Mouse (Mus musculus): Measurements from ENCODE around the gene Krt8. TPM values are rescaled to one million over a fixed set of nuclear protein-coding genes. Genes with fewer than 3 reads are reported as not detected.

The Krt8 gene
- polyA plus RNA-seq, 1 experiment from 2014 or later, result not detected

- Histone ChIP-seq H3K27ac (peak overlapping the region; percentile 12), H3K79me2 (ENCODE audit: inconsistent target) (no peaks in the 10 kb centered on the region), H3K36me3 (ENCODE audit: inconsistent target) (no peaks in the 10 kb centered on the region), H3K4me3 (ENCODE audit: inconsistent target) (no peak overlapping the region)
- WGBS (ENCODE audit: missing documents), result 67% methylated on average over 15 of the region's 16 CpGs
Measured at GRCm38 (mm10) chr15:101974083-101974845, 30.0 kb downstream of the Krt8 start.

- 16% methylated on average over 15 of the region's 15 CpGs for WGBS (ENCODE audit: missing documents)
- H3K36me3 ChIP-seq (ENCODE audit: inconsistent target), result no peaks in the 10 kb centered on the region
- H3K4me3 ChIP-seq (ENCODE audit: inconsistent target), result no peak overlapping the region
- no peaks in the 10 kb centered on the region for H3K79me2 ChIP-seq (ENCODE audit: inconsistent target)
- peak overlapping the region; percentile 12; the same call in 1 of the 2 replicates for H3K27ac ChIP-seq
Measured at GRCm38 (mm10) chr15:101973414-101974077, 30.7 kb downstream of the Krt8 start.

- no peak overlapping the region for H3K27ac ChIP-seq
- 43% methylated on average over 3 of the region's 6 CpGs for WGBS (ENCODE audit: missing documents)
- H3K79me2 ChIP-seq (ENCODE audit: inconsistent target), result no peaks in the 10 kb centered on the region
- H3K4me3 ChIP-seq (ENCODE audit: inconsistent target), result no peak overlapping the region
- no peaks in the 10 kb centered on the region for H3K36me3 ChIP-seq (ENCODE audit: inconsistent target)
Measured at GRCm38 (mm10) chr15:101970536-101970935, 33.7 kb downstream of the Krt8 start.

- no peak overlapping the region for H3K4me3 ChIP-seq (ENCODE audit: inconsistent target)
- WGBS (ENCODE audit: missing documents), result 86% methylated on average over 8 of the region's 8 CpGs
- no peaks in the 10 kb centered on the region for H3K79me2 ChIP-seq (ENCODE audit: inconsistent target)
Measured at GRCm38 (mm10) chr15:101966808-101967207, 37.5 kb downstream of the Krt8 start.

GRCm38 (mm10) chr15:101958891-101959290 lies 45.4 kb downstream of the Krt8 start:
- Histone ChIP-seq H3K4me3 (ENCODE audit: inconsistent target) (no peak overlapping the region), H3K36me3 (ENCODE audit: inconsistent target) (no peaks in the 10 kb centered on the region), H3K79me2 (ENCODE audit: inconsistent target) (no peaks in the 10 kb centered on the region), H3K27ac (no peak overlapping the region)
- 87% methylated on average over 3 of the region's 3 CpGs for WGBS (ENCODE audit: missing documents)

More at GRCm38 (mm10) chr15:101966808-101967207, 37.5 kb downstream of the Krt8 start:
- Histone ChIP-seq H3K27ac (no peak overlapping the region), H3K36me3 (ENCODE audit: inconsistent target) (no peaks in the 10 kb centered on the region)

GRCm38 (mm10) chr15:101954187-101954586 lies 50.1 kb downstream of the Krt8 start, which contains the start of gene Krt78:
Gene Krt78 (minus strand): TSS chr15:101954287.
- Histone ChIP-seq H3K27ac (no peak within 1 kb of the TSS), H3K79me2 (ENCODE audit: inconsistent target) (no peaks in the 10 kb centered on the region), H3K36me3 (ENCODE audit: inconsistent target) (no peaks in the 10 kb centered on the region), H3K4me3 (ENCODE audit: inconsistent target) (no peak within 1 kb of the TSS)
- 89% methylated on average over 9 of the region's 9 CpGs for WGBS (ENCODE audit: missing documents)

GRCm38 (mm10) chr15:101952733-101953474 lies 51.4 kb downstream of the Krt8 start:
- Histone ChIP-seq H3K79me2 (ENCODE audit: inconsistent target) (no peaks in the 10 kb centered on the region), H3K36me3 (ENCODE audit: inconsistent target) (no peaks in the 10 kb centered on the region), H3K4me3 (ENCODE audit: inconsistent target) (no peak overlapping the region), H3K27ac (no peak overlapping the region)
- 85% methylated on average over 7 of the region's 7 CpGs for WGBS (ENCODE audit: missing documents)

Other genes starting within 250 kb of the Krt8 start
- gene Krt72, start 218.0 kb downstream of the Krt8 start, polyA plus RNA-seq (2018), result not detected in 3 replicates
- not detected in 3 replicates for gene Krt73, start 202.1 kb downstream of the Krt8 start, polyA plus RNA-seq (2018)
- gene Krt2, start 186.3 kb downstream of the Krt8 start, polyA plus RNA-seq (2018), result not detected in 3 replicates
- not detected in 3 replicates for gene Krt1, start 153.7 kb downstream of the Krt8 start, polyA plus RNA-seq (2018)
- gene Krt77, start 134.8 kb downstream of the Krt8 start, polyA plus RNA-seq (2018), result not detected in 3 replicates
- gene Krt76, start 111.6 kb downstream of the Krt8 start, polyA plus RNA-seq (2018), result not detected in 3 replicates
- not detected in 3 replicates for gene Krt4, start 79.7 kb downstream of the Krt8 start, polyA plus RNA-seq (2018)
- gene Krt79, start 64.2 kb downstream of the Krt8 start, polyA plus RNA-seq (2018), result not detected in 3 replicates
- not detected in 3 replicates for gene Krt78, start 50.2 kb downstream of the Krt8 start, polyA plus RNA-seq (2018)
- not detected in 3 replicates for gene Krt18, start 23.7 kb upstream of the Krt8 start, polyA plus RNA-seq (2018)
- gene Eif4b, start 69.3 kb upstream of the Krt8 start, polyA plus RNA-seq (2018), result 153 to 214 TPM (median 191 TPM) in 3 replicates
- 0.37 to 0.66 TPM in 2 of 3 replicates, not detected in the other for gene Tns2, start 95.9 kb upstream of the Krt8 start, polyA plus RNA-seq (2018)
- gene Spryd3, start 131.8 kb upstream of the Krt8 start, polyA plus RNA-seq (2018), result 22.0 to 28.2 TPM (median 22.5 TPM) in 3 replicates
- gene Igfbp6, start 139.9 kb upstream of the Krt8 start, polyA plus RNA-seq (2018), result not detected in 3 replicates
- 0.06 to 0.15 TPM in 2 of 3 replicates, not detected in the other for gene Soat2, start 146.0 kb upstream of the Krt8 start, polyA plus RNA-seq (2018)
- gene Zfp740, start 198.8 kb upstream of the Krt8 start, polyA plus RNA-seq (2018), result 18.5 to 29.1 TPM (median 19.8 TPM) in 3 replicates
- 10.6 to 26.7 TPM (median 14.8 TPM) in 3 replicates for gene Csad, start 200.2 kb upstream of the Krt8 start, polyA plus RNA-seq (2018)
- gene Itgb7, start 227.5 kb upstream of the Krt8 start, polyA plus RNA-seq (2018), result 3.5 to 14.3 TPM (median 5.0 TPM) in 3 replicates

Data from macrophage (primary cell).